Mouse (Mus musculus): ENCODE measurements at regions not wholly inside any gene's neighbourhood (a gene's known extent, or its start where the extent isn't known, plus 50 kb on each side); places are given as distances from the start of the nearest gene placed in this dataset.

DNA sequence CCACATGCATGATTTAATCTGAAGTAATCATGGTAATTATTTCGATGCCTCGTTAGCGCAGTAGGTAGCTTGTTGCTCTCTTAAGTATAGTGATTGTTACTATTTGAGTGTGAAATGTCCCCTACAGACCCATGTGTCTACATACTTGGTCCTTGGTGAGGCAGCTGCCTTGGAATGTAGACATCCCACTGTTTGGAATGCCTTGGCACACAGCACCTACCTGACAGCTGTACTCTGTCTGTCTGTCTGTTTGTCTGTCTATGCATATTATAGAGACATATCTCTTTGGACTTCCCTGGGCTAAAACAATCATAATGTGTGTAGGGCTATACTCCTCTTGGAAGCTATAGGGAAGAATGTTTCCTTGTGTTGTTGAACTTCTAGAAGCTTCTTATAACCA is 83.7 kb upstream of the Runx3 start:
- no peak overlapping the region for H3K9ac ChIP-seq
- no peaks in the 10 kb centered on the region for H3K9me3 ChIP-seq
- no peak for ATAC-seq (ENCODE audit: insufficient number of reproducible peaks, insufficient read depth, low FRiP score, low TSS enrichment, low read depth)
- H3K4me2 ChIP-seq, result no peak overlapping the region
- no peak overlapping the region for H3K4me3 ChIP-seq
- WGBS, result 92% methylated on average over 3 of the region's 3 CpGs
- H3K27me3 ChIP-seq, result peaks cover 5% of the 10 kb centered on the region; the same call in 1 of the 2 replicates
- H3K36me3 ChIP-seq, result no peaks in the 10 kb centered on the region
- 0 out of 2 replicates have a peak, but pooled peaks cover 6% of the 10 kb centered on the region for H3K4me1 ChIP-seq
- no peak overlapping the region for H3K27ac ChIP-seq

DNA sequence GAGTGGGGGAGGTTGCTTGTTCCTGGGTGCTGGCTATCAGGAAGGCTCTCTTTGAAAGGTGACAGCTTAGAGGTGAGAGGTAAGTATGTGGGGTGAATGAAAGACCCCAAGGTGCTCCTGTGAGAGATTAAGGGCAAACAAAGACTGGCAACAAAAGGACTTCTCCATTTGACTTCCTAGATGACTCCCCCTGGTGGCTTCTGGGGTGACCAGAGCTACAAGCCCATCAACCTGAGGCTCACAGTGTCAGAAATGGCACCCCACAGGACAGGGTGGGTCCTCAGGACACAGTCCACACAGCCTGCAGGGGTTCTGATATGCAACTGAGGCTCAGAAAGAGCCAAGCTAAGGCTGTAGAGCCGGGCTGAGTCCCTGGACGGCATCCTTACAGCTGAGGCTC is 81.2 kb upstream of the Runx3 start:
- H3K27ac ChIP-seq, result no peak overlapping the region
- 89% methylated on average over 2 of the region's 2 CpGs for WGBS
- no peak for ATAC-seq (ENCODE audit: insufficient number of reproducible peaks, insufficient read depth, low FRiP score, low TSS enrichment, low read depth)

DNA sequence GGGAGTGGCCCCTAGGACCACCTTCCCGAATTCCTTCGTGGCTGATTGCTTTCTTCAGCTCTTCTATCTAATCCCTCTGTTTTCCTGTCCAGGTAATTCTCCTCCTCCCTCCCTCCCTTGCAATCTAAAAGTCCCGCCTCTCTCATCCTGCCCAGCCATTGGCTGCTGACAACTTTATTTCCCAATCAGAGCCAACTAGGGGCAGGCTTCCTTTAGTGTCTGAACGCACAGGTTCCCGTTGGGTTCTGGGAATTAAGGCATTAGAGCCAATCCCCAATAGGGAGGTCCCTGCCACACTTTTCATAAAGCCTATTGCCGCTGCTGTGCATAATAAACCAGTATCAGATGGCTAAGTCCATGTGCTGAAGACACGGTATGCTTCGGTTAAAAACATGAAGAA is 78.5 kb upstream of the Runx3 start:
- no peak for ATAC-seq (ENCODE audit: insufficient number of reproducible peaks, insufficient read depth, low FRiP score, low TSS enrichment, low read depth)
- peaks cover 13% of the 10 kb centered on the region; the same call in 1 of the 2 replicates for H3K4me1 ChIP-seq
- no peaks in the 10 kb centered on the region for H3K36me3 ChIP-seq
- H3K27ac ChIP-seq, result no peak overlapping the region
- 27% methylated on average over 8 of the region's 8 CpGs for WGBS
- H3K4me2 ChIP-seq, result no peak overlapping the region
- no peaks in the 10 kb centered on the region for H3K9me3 ChIP-seq
- no peaks in the 10 kb centered on the region for H3K27me3 ChIP-seq
- H3K4me3 ChIP-seq, result no peak overlapping the region
- H3K9ac ChIP-seq, result no peak overlapping the region

More for the DNA sequence above, 81.2 kb upstream of the Runx3 start:
- Histone ChIP-seq H3K36me3 (no peaks in the 10 kb centered on the region), H3K4me1 (peaks cover 7% of the 10 kb centered on the region; the same call in 1 of the 2 replicates), H3K4me3 (no peak overlapping the region), H3K9ac (no peak overlapping the region), H3K9me3 (no peaks in the 10 kb centered on the region), H3K4me2 (no peak overlapping the region), H3K27me3 (no peaks in the 10 kb centered on the region)

DNA sequence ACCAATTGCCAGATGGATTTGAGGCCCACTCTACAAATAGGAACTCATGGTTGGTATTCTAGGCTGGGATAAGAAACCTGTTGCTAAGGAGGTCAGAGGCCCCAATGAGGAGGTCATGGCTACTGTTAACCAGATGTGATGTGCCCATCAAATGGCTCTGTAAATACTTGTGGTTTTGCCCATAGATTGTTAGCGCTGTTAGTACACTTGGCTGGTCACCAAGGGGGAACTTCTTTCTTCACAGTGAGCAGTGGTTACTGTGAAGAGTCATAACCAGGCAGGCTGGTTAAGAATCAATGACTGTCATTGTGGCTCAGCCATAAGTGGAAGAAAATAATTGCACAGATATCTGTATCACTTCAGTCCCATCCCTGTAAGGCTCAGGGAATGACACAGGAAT is 78.0 kb upstream of the Runx3 start:
- peaks cover 13% of the 10 kb centered on the region; the same call in 1 of the 2 replicates for H3K4me1 ChIP-seq
- no peaks in the 10 kb centered on the region for H3K27me3 ChIP-seq
- no peaks in the 10 kb centered on the region for H3K36me3 ChIP-seq
- H3K9ac ChIP-seq, result no peak overlapping the region
- no peak overlapping the region for H3K4me3 ChIP-seq
- no peak overlapping the region for H3K4me2 ChIP-seq
- WGBS, result 93% methylated on average over 1 of the region's 1 CpGs
- no peak for ATAC-seq (ENCODE audit: insufficient number of reproducible peaks, insufficient read depth, low FRiP score, low TSS enrichment, low read depth)
- no peak overlapping the region for H3K27ac ChIP-seq
- H3K9me3 ChIP-seq, result no peaks in the 10 kb centered on the region

DNA sequence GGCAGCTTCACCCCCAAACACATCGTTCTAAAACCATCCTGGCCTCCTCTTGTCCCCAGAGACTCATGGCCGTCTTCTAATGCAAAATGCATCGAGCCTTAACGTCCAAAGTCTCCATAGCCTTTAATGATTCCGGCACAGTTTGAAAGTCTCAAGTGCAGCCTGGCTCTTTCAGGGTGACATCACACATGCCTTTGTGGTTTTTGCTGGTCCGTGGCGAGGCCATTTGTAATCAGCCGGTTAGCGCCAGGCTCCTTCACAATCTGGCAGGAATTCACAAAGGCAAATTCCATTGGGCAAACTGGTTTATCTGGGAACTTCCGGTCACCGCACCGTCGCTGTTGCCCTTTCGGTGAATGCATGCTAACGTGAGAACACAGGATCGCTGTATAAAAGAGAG is 75.4 kb upstream of the Runx3 start:
- no peaks in the 10 kb centered on the region for H3K36me3 ChIP-seq
- WGBS, result 61% methylated on average over 16 of the region's 16 CpGs
- no peak overlapping the region for H3K4me2 ChIP-seq
- no peaks in the 10 kb centered on the region; the same call in 1 of the 2 replicates for H3K27me3 ChIP-seq
- peaks cover 13% of the 10 kb centered on the region; the same call in 1 of the 2 replicates for H3K4me1 ChIP-seq
- no peaks in the 10 kb centered on the region for H3K9me3 ChIP-seq
- no peak overlapping the region for H3K9ac ChIP-seq
- no peak overlapping the region for H3K4me3 ChIP-seq
- H3K27ac ChIP-seq, result no peak overlapping the region
- no peak for ATAC-seq (ENCODE audit: insufficient number of reproducible peaks, insufficient read depth, low FRiP score, low TSS enrichment, low read depth)

DNA sequence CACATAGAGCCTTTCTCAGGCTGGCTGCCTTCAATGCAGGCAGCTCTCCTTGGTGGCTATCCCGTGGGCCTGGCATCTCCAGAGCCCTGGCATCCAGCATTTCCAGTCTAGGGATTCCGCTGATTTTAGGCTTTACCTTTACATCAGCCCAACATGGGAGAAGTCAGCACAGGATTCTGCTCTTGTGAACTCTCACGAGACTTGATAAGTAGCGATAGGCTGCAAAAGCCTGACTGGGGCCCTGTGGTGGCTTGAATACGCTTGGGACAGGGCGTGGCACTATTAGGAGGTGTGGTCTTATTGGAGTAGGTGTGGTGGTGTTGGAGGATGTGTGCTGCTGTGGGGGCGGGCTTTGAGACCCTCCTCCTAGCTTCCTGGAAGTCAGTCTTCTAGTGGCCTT is 73.8 kb upstream of the Runx3 start:
- Histone ChIP-seq H3K36me3 (no peaks in the 10 kb centered on the region), H3K27ac (no peak overlapping the region), H3K9ac (no peak overlapping the region), H3K27me3 (no peaks in the 10 kb centered on the region; the same call in 1 of the 2 replicates), H3K9me3 (no peaks in the 10 kb centered on the region), H3K4me3 (no peak overlapping the region), H3K4me2 (no peak overlapping the region), H3K4me1 (peaks cover 13% of the 10 kb centered on the region; the same call in 1 of the 2 replicates)
- 82% methylated on average over 7 of the region's 7 CpGs for WGBS
- ATAC-seq (ENCODE audit: insufficient number of reproducible peaks, insufficient read depth, low FRiP score, low TSS enrichment, low read depth), result no peak

DNA sequence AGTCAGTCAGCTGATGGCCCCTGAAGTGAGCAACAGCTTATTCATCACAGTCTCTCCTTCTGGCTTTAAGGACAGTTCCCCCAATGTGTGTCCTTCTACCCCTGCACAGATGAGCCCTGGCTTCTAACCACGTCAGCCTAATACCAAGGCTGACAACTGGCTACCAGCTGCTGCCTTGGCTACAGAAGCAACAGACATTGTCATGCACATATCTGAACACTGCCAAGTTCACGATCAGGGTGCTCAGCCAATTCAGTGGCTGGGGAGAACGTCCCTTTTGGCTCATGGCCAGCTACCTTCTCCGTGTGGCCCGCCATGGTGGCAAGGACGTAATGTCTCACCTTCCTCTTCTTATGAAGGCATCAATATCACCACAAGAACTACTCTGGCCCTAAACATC is 73.2 kb upstream of the Runx3 start:
- no peak overlapping the region for H3K9ac ChIP-seq
- WGBS, result 86% methylated on average over 6 of the region's 6 CpGs
- H3K27me3 ChIP-seq, result no peaks in the 10 kb centered on the region; the same call in 1 of the 2 replicates
- H3K4me3 ChIP-seq, result no peak overlapping the region
- no peaks in the 10 kb centered on the region for H3K9me3 ChIP-seq
- no peak for ATAC-seq (ENCODE audit: insufficient number of reproducible peaks, insufficient read depth, low FRiP score, low TSS enrichment, low read depth)
- H3K27ac ChIP-seq, result no peak overlapping the region
- H3K4me2 ChIP-seq, result no peak overlapping the region
- H3K36me3 ChIP-seq, result no peaks in the 10 kb centered on the region
- H3K4me1 ChIP-seq, result peaks cover 9% of the 10 kb centered on the region; the same call in 1 of the 2 replicates

DNA sequence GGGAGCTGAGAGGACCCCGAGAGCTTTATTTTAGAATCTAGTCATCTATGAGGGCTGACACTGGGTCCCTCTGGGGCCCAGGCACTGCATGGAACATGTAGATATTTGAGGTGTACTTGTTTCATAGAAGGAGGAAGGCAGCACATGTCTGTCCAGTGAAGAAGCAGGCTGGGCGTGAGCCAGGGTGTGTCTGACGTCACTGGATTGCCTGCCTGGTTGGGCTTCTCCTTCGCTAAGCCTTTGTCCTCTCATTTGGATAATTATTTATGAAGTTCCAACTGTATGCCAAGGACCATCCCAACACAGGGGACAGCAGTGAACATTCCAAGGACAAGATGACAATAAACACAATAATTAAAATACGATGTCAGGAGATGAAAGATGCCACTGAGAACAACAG is 72.7 kb upstream of the Runx3 start:
- no peak for ATAC-seq (ENCODE audit: insufficient number of reproducible peaks, insufficient read depth, low FRiP score, low TSS enrichment, low read depth)
- WGBS, result 74% methylated on average over 5 of the region's 5 CpGs
- no peak overlapping the region for H3K27ac ChIP-seq

DNA sequence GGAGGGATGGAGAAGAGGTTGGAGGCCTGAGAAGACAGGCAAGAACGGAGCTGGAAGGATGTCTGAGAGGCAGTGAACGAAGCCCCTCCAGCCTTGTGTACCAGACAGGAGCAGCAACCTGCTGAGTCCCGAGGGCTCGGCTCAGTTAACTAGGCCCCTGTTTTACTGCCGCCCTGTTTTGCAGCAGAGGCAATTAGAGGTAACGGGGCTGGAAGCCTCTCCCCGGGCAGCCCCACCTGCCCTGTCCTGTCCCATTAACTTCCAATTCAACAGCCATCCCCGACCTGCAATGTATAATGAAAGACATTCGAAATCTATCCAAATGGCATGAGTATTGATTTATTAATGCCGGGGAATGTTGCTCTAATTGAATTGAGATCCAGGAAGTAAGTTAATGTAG is 70.5 kb upstream of the Runx3 start:
- H3K36me3 ChIP-seq, result no peaks in the 10 kb centered on the region
- no peak overlapping the region for H3K4me2 ChIP-seq
- 33% methylated on average over 10 of the region's 10 CpGs for WGBS

More for the DNA sequence above, 72.7 kb upstream of the Runx3 start:
- Histone ChIP-seq H3K4me3 (no peak overlapping the region), H3K4me1 (peaks cover 6% of the 10 kb centered on the region; the same call in 1 of the 2 replicates), H3K4me2 (no peak overlapping the region), H3K36me3 (no peaks in the 10 kb centered on the region), H3K9me3 (no peaks in the 10 kb centered on the region), H3K27me3 (no peaks in the 10 kb centered on the region; the same call in 1 of the 2 replicates), H3K9ac (no peak overlapping the region)

DNA sequence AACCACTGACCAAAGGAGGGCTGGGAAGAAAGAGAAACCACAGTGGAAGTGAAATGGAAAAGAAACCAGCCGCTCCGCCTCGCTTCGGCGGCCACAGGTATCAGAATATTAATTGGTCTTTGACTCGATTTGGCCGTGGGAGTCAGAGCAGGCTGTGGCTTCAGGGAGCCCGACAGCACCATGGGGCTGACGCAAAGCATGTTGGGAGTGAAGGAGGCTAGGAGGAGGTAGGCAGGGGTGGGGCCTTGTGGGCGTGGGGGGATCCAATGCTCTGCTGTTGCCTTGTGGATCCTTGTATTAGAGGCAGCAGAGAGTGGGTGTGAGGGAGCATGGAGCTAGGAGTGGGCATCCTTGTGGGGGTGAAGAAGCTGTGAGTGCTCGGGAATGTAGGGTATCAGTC is 69.0 kb upstream of the Runx3 start:
- no peak overlapping the region for H3K4me3 ChIP-seq
- ATAC-seq (ENCODE audit: insufficient number of reproducible peaks, insufficient read depth, low FRiP score, low TSS enrichment, low read depth), result no peak
- H3K4me1 ChIP-seq, result peaks cover 5% of the 10 kb centered on the region
- no peak overlapping the region for H3K27ac ChIP-seq
- no peaks in the 10 kb centered on the region; the same call in 1 of the 2 replicates for H3K27me3 ChIP-seq
- 73% methylated on average over 11 of the region's 11 CpGs for WGBS
- H3K36me3 ChIP-seq, result no peaks in the 10 kb centered on the region
- H3K9me3 ChIP-seq, result no peaks in the 10 kb centered on the region
- no peak overlapping the region for H3K9ac ChIP-seq
- H3K4me2 ChIP-seq, result no peak overlapping the region

More for the DNA sequence above, 70.5 kb upstream of the Runx3 start:
- H3K4me3 ChIP-seq, result no peak overlapping the region
- H3K27ac ChIP-seq, result no peak overlapping the region
- peaks cover 3% of the 10 kb centered on the region for H3K4me1 ChIP-seq
- no peaks in the 10 kb centered on the region for H3K9me3 ChIP-seq
- no peaks in the 10 kb centered on the region; the same call in 1 of the 2 replicates for H3K27me3 ChIP-seq
- no peak for ATAC-seq (ENCODE audit: insufficient number of reproducible peaks, insufficient read depth, low FRiP score, low TSS enrichment, low read depth)
- H3K9ac ChIP-seq, result no peak overlapping the region

DNA sequence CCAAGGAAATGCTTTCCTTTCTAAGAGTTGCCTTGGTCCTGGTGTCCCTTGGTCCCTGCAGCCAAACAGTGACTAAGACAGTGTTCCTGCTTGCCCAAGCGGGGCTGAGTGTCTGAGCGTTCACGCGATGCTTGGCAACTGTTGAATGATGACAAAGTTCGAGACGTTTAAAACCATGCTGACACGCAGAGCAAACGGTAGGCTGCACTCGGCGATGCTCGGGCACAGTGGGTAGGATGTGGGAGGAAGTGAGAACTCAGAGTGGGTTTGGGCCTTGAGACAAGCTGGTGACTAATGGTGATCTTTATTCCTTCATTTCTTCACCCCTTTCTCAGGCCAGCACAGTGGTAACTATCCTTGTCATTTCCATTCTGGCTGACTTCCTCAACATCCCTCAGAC is 66.9 kb upstream of the Runx3 start:
- no peaks in the 10 kb centered on the region; the same call in 1 of the 2 replicates for H3K27me3 ChIP-seq
- H3K36me3 ChIP-seq, result no peaks in the 10 kb centered on the region
- H3K4me3 ChIP-seq, result no peak overlapping the region
- no peak overlapping the region for H3K9ac ChIP-seq
- no peaks in the 10 kb centered on the region for H3K9me3 ChIP-seq
- H3K4me1 ChIP-seq, result peaks cover 5% of the 10 kb centered on the region
- H3K27ac ChIP-seq, result no peak overlapping the region
- no peak for ATAC-seq (ENCODE audit: insufficient number of reproducible peaks, insufficient read depth, low FRiP score, low TSS enrichment, low read depth)
- WGBS, result 95% methylated on average over 11 of the region's 11 CpGs
- no peak overlapping the region for H3K4me2 ChIP-seq

DNA sequence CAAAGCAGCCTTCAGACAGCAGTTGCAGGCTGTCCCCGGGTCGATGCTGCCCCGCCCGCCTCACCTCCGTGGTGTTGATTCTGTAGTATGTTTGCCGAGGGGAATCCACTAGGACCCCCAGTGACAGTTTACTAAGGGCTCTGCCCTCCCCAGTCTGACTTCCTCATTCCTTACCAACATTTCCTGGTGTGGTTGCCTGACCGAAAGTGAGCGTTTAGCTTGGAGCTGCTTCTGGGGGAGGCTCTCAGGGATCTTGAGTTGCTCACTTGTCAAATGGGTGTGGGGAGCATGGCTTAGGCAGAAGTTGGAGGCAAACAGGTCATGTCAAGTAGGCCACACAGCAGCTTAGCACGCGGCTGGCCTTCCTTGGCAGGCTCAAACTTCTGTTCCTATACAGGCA is 66.1 kb upstream of the Runx3 start:
- H3K4me3 ChIP-seq, result no peak overlapping the region
- H3K27ac ChIP-seq, result no peak overlapping the region
- no peak overlapping the region for H3K9ac ChIP-seq
- H3K9me3 ChIP-seq, result no peaks in the 10 kb centered on the region
- no peak for ATAC-seq (ENCODE audit: insufficient number of reproducible peaks, insufficient read depth, low FRiP score, low TSS enrichment, low read depth)
- H3K4me1 ChIP-seq, result peaks cover 5% of the 10 kb centered on the region
- no peak overlapping the region for H3K4me2 ChIP-seq
- H3K36me3 ChIP-seq, result no peaks in the 10 kb centered on the region
- 75% methylated on average over 10 of the region's 10 CpGs for WGBS
- no peaks in the 10 kb centered on the region; the same call in 1 of the 2 replicates for H3K27me3 ChIP-seq

Data from embryonic facial prominence, embryonic 13.5 days (tissue).